Mouse (Mus musculus) frontal cortex, adult 2 months (tissue): ENCODE data around the gene Ttll12. TPM values are rescaled to one million over a fixed set of nuclear protein-coding genes. Genes with fewer than 3 reads are reported as not detected.

Experiments
- DNase-seq, 2 experiments: peaks; one replicate each; pipeline ENCODE4 v3.0.0; 2022; ENCODE audit warnings: low spot score in 1 of 2; ENCODE audit errors: extremely low spot score in 1 of 2
- polyA plus RNA-seq: library from polyadenylated mRNA; depleted of rRNA; stranded (reverse); fragments of >200 nt; gene quantifications from 2 replicates; pipeline ENCODE4 v1.2.3, GENCODE M21; 2012

Gene Ttll12
- polyA plus RNA-seq, 1 experiment = 14.7 TPM

GRCm38 (mm10) chr15:83593702-83594512 lies 1.1 kb downstream of the Ttll12 start:
- DNase-seq = no peak

- DNase-seq = no peak
Measured at GRCm38 (mm10) chr15:83593189-83593585, 1.8 kb downstream of the Ttll12 start.

- no peak for DNase-seq
Measured at GRCm38 (mm10) chr15:83592260-83593188, 2.4 kb downstream of the Ttll12 start.

GRCm38 (mm10) chr15:83591758-83592157 lies 3.2 kb downstream of the Ttll12 start:
- no peak for DNase-seq

GRCm38 (mm10) chr15:83590841-83591240 lies 4.1 kb downstream of the Ttll12 start:
- no peak for DNase-seq

GRCm38 (mm10) chr15:83584741-83585220 lies 10.2 kb downstream of the Ttll12 start:
- no peak for DNase-seq

- DNase-seq = peak in 1 of 2 experiments; percentile 61
Measured at GRCm38 (mm10) chr15:83583419-83584156, 11.4 kb downstream of the Ttll12 start.

- no peak for DNase-seq
Measured at GRCm38 (mm10) chr15:83582931-83583330, 12.0 kb downstream of the Ttll12 start.

- no peak for DNase-seq
Measured at GRCm38 (mm10) chr15:83576651-83577050, 18.3 kb downstream of the Ttll12 start.

GRCm38 (mm10) chr15:83575543-83575942 lies 19.4 kb downstream of the Ttll12 start:
- DNase-seq = no peak

- no peak for DNase-seq
Measured at GRCm38 (mm10) chr15:83574731-83575351, 20.1 kb downstream of the Ttll12 start.

- no peak for DNase-seq
Measured at GRCm38 (mm10) chr15:83573606-83574005, 21.4 kb downstream of the Ttll12 start.

GRCm38 (mm10) chr15:83572132-83572531 lies 22.8 kb downstream of the Ttll12 start:
- no peak for DNase-seq

GRCm38 (mm10) chr15:83571636-83572035 lies 23.3 kb downstream of the Ttll12 start:
- DNase-seq = no peak

- DNase-seq = no peak
Measured at GRCm38 (mm10) chr15:83570641-83571040, 24.3 kb downstream of the Ttll12 start.

- no peak for DNase-seq
Measured at GRCm38 (mm10) chr15:83569682-83570081, 25.3 kb downstream of the Ttll12 start.

GRCm38 (mm10) chr15:83568544-83568943 lies 26.4 kb downstream of the Ttll12 start:
- no peak for DNase-seq

GRCm38 (mm10) chr15:83567728-83568127 lies 27.2 kb downstream of the Ttll12 start:
- no peak for DNase-seq

GRCm38 (mm10) chr15:83566006-83566405 lies 29.0 kb downstream of the Ttll12 start:
- DNase-seq = no peak

GRCm38 (mm10) chr15:83565434-83565833 lies 29.5 kb downstream of the Ttll12 start:
- DNase-seq = no peak
